8 mouse cellular contexts compared by ENCODE assay signal in genomic region chr10:81069836-81070235, GRCm38 (mm10). TPM values are rescaled to one million over a fixed set of nuclear protein-coding genes. Genes with fewer than 3 reads are reported as not detected.
A peak's percentile ranks its signal among the peaks of the same experiment; 100 is the strongest.
DNase-seq lines count a peak whose midpoint lies in the region; ATAC-seq lines count a peak whose summit lies in the region.

Gene Thop1 (plus strand): TSS chr10:81070035.

- H3K27me3 ChIP-seq in hindbrain, embryonic 16.5 days (replicated peaks; ENCODE audit: control insufficient read depth, insufficient read depth, low read length), result no peaks in the 10 kb centered on the region

- no peaks in the 10 kb centered on the region for H3K9me3 ChIP-seq in hindbrain, embryonic 16.5 days (ENCODE audit: control insufficient read depth, low read length)

- peak; percentile 99 for DNase-seq in WW6 (ENCODE audit: low read depth, low spot score)
- peak; percentile 87 to 95 for DNase-seq in cerebellum, postnatal 4 days (ENCODE audit: low spot score in 2 of 2)
- peak; percentile 97 for DNase-seq in gastrocnemius, adult 18-20 months (ENCODE audit: low spot score)
- peak; percentile 97 to 98 for DNase-seq in left cerebral cortex, adult 18-20 months (ENCODE audit: low spot score in 2 of 2)
- peak; percentile 99 for DNase-seq in right cerebral cortex, adult 18-20 months
- peak; percentile 90 for DNase-seq in urinary bladder, postnatal 10 days (ENCODE audit: low spot score)

- peaks cover 18% of the 10 kb centered on the region for H3K4me1 ChIP-seq in hindbrain, embryonic 16.5 days (ENCODE audit: control insufficient read depth, insufficient read depth, low read depth, low read length)

- ATAC-seq in hindbrain, embryonic 16.5 days, result peak; percentile 98

- H3K36me3 ChIP-seq in hindbrain, embryonic 16.5 days (ENCODE audit: control insufficient read depth, insufficient read depth, low read length), result peaks cover 13% of the 10 kb centered on the region
- no peaks in the 10 kb centered on the region for H3K36me3 ChIP-seq in macrophage (ENCODE audit: inconsistent target)

- peak within 1 kb of the TSS; percentile 83 for H3K9ac ChIP-seq in hindbrain, embryonic 16.5 days (ENCODE audit: low read depth, low read length)

- under 1% methylated on average over 35 of the region's 35 CpGs for WGBS in hindbrain, embryonic 16.5 days
- WGBS in macrophage (ENCODE audit: missing documents), result 2% methylated on average over 33 of the region's 35 CpGs

- H3K27ac ChIP-seq in hindbrain, embryonic 16.5 days (ENCODE audit: low read depth, low read length), result peak within 1 kb of the TSS; percentile 68
- peak within 1 kb of the TSS; percentile 28 for H3K27ac ChIP-seq in macrophage

- H3K4me3 ChIP-seq in hindbrain, embryonic 16.5 days (ENCODE audit: low read length), result peak within 1 kb of the TSS; percentile 75
- peak within 1 kb of the TSS; percentile 34 for H3K4me3 ChIP-seq in macrophage (ENCODE audit: inconsistent target)

- peak within 1 kb of the TSS; percentile 62 for H3K4me2 ChIP-seq in hindbrain, embryonic 16.5 days (ENCODE audit: low read length)

- H3K79me2 ChIP-seq in macrophage (ENCODE audit: inconsistent target), result peaks cover 10% of the 10 kb centered on the region; the same call in 1 of the 2 replicates

RNA-seq across cellular contexts. Expression of gene Thop1, which starts in this region (rescaled TPM):
- total RNA-seq in gastrocnemius, adult 18-20 months (2021), result 10 to 100 TPM; 21.1 to 26.0 TPM
- polyA plus RNA-seq in hindbrain, embryonic 16.5 days (2015; fragmentation: Nextera tagmentation; extraction: Ambion mirVana), result 49.8 and 53.5 TPM in 2 replicates
- 10 to 100 TPM; 43.9 to 49.4 TPM for total RNA-seq in left cerebral cortex, adult 18-20 months (2021)
- total RNA-seq in macrophage (2018; cell fraction: chromatin; rRNA removed), result 10 to 100 TPM in 10 of 26 experiments, 1 to 10 TPM in 15, under 1 TPM in 1; 0.77 to 19.7 (median 7.4) TPM
- total RNA-seq in macrophage (2018; cell fraction: cytosol; rRNA removed), result 1 to 10 TPM; 5.3 to 10.0 (median 7.4) TPM
- 10 to 100 TPM in 4 of 26 experiments, 1 to 10 TPM in 22; 2.3 to 24.8 (median 5.6) TPM for total RNA-seq in macrophage (2018; cell fraction: nucleus; rRNA removed)
- polyA plus RNA-seq in macrophage (2018), result 7.4 to 19.1 TPM (median 9.9 TPM) in 3 replicates

Comparison
In these comparisons a context has a peak if more than half of its experiments do, and no peak if none do; other contexts are left out.
1. Peak in every context shown above with its lines: DNase-seq, ATAC-seq, H3K4me3 ChIP-seq and H3K27ac ChIP-seq.